Mouse (Mus musculus): ENCODE measurements around the gene Mtg1. TPM values are rescaled to one million over a fixed set of nuclear protein-coding genes. Genes with fewer than 3 reads are reported as not detected.
"Not testable (repeated sequence)": the region's sequence is repeated elsewhere in the genome, so short reads cannot be mapped to it uniquely, and the experiment has no call there.

Gene Mtg1
- polyA plus RNA-seq, 1 experiment from 2014 or later, result 27.8 TPM

DNA sequence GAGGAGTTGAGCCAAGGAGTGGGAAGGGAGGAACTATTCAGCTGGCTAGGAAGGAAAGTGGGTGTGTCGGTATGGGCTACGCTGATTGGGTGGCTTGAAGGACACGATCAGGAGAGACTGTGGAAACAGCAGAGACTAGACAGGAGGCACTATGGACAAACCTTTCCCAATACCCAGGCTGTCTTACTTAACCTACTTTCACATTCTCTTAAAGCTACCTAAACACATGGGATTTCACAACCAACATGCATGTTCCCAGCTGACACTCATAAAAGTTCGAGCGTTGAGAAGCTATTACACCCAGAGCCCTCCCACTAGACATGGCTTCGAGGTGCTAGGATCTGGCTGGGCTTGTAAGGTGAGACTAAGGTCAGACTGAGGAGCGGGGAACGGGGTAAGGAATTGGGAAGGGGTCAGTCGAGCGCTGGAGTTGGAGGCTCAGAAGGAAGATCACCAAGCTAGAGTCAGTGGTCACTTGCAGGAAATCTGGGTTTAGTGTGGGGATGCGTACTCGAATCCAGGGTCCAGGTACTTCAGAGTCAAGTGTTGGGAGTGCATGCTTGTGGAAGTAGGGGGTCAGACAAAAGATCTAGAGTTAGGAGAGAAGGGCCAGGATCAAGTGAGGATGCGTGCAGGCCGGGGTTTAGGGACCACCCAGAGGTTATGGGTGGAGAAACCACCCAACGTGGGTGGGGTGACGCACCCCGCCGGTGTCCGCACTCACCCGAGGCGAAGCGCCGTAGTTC is 21.6 kb upstream of the Mtg1 start, which contains the start of gene Paox:
TSS of gene Paox (plus strand) at position 217 of the 746 bp plus-strand sequence.
- peak; percentile 79 for ATAC-seq (replicated peaks; ENCODE audit: insufficient number of reproducible peaks, insufficient read depth, low FRiP score, low read depth)
- peak within 1 kb of the TSS; percentile 90 for H3K27ac ChIP-seq
- H3K9me3 ChIP-seq (replicated peaks), result no peaks in the 10 kb centered on the region
- H3K4me1 ChIP-seq (replicated peaks), result 0 out of 2 replicates have a peak, but pooled peaks cover 3% of the 10 kb centered on the region
- no peaks in the 10 kb centered on the region for H3K27me3 ChIP-seq
- peaks cover 21% of the 10 kb centered on the region for H3K36me3 ChIP-seq
- peak within 1 kb of the TSS; percentile 71 for H3K4me2 ChIP-seq
- H3K4me3 ChIP-seq, result peak within 1 kb of the TSS; percentile 77
- WGBS, result 2% methylated on average over 23 of the region's 23 CpGs
- H3K9ac ChIP-seq, result peak within 1 kb of the TSS; percentile 78

DNA sequence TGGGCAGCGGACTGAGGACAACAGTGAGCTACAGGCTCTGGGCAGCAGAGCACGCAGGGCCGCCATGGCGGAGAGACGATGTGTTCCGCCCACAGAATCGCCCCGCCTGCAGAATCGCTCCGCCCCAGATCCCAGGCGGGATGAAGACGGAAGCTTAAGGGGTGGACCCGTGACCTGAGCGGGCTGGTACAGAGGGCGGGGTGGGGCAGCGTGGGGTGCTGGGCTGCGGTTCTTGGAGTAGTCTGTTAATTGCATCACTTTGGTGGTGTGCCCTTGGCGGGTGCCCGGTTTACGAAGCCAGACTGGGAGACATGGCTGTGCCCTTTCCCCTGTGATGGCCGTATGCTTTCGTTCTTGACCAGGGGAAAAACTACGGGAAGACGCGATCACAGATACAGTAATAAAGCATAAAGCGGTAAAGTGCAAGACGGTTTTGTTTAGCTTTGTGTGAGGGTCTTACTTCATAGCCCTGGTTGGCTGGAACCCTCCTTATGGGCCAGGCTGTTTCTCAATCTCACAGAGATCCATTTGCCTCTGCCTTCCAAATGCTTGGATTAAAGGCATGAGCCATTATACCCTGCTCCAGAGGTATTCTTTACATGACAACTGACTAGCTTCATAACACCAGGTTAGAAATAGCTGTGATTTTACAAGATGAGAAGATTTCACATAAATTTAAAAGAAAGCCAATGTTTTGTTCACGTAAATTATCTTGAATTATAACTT is 20.9 kb upstream of the Mtg1 start, which contains the start of gene Echs1:
TSS of gene Echs1 (minus strand) at position 148 of the 726 bp plus-strand sequence.
- peak; percentile 94 for ATAC-seq (replicated peaks; ENCODE audit: insufficient number of reproducible peaks, insufficient read depth, low FRiP score, low read depth)
- H3K4me2 ChIP-seq, result peak within 1 kb of the TSS; percentile 71
- 3% methylated on average over 28 of the region's 28 CpGs for WGBS
- H3K9me3 ChIP-seq (replicated peaks), result no peaks in the 10 kb centered on the region
- peak within 1 kb of the TSS; percentile 78 for H3K9ac ChIP-seq
- H3K36me3 ChIP-seq, result peaks cover 14% of the 10 kb centered on the region
- H3K4me1 ChIP-seq (replicated peaks), result 0 out of 2 replicates have a peak, but pooled peaks cover 3% of the 10 kb centered on the region
- no peaks in the 10 kb centered on the region for H3K27me3 ChIP-seq
- H3K27ac ChIP-seq, result peak within 1 kb of the TSS; percentile 90
- peak within 1 kb of the TSS; percentile 77 for H3K4me3 ChIP-seq

DNA sequence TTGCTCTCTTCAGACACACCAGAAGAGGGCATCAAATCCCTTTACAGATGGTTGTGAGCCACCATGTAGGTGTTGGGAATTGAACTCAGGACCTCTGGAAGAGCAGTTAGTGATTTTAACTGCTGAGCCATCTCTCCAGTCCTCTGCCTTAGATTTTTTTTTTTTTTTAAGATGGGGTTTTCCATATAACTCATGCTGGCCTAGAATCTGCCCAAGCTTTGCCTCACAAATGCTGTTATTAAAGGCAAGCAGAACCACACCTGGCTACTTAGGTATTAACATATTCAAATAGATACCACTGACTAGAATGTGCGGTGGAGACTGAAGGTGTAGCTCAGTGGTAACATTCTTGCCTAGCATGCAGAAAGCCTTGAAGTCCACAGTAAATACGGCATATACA is 16.9 kb upstream of the Mtg1 start:
- no peak overlapping the region for H3K4me3 ChIP-seq
- no peak for ATAC-seq (replicated peaks; ENCODE audit: insufficient number of reproducible peaks, insufficient read depth, low FRiP score, low read depth)
- H3K9ac ChIP-seq, result no peak overlapping the region
- H3K4me2 ChIP-seq, result no peak overlapping the region
- no peak overlapping the region for H3K27ac ChIP-seq
- H3K9me3 ChIP-seq (replicated peaks), result no peaks in the 10 kb centered on the region
- no peaks in the 10 kb centered on the region for H3K36me3 ChIP-seq
- peaks cover 4% of the 10 kb centered on the region for H3K4me1 ChIP-seq (replicated peaks)
- 88% methylated on average over 2 of the region's 2 CpGs for WGBS
- no peaks in the 10 kb centered on the region for H3K27me3 ChIP-seq

DNA sequence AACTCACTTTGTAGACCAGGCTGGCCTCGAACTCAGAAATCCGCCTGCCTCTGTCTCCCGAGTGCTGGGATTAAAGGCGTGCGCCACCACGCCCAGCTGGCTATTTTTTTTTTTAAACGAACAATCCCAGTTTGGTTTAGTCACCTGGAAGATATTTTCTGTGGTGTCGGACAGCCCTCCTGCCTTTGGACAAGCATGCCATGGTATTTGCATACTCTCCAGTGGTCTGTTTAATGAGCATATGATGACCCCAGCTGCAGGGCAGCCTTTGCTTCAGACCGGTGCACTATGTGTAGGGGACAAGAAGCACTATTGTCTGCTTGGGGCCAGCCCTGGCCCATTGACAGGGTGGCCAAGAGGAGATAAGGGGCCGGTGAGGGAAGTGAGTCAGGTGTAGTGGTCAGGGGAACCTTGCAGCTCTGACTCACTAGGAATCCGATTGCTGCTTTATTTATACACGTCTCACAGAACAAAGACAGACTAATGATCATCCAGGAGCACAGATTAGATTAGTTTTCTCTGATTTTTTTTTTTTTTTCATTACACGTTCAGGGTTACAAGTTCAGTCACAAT is 15.9 kb upstream of the Mtg1 start:
- no peak overlapping the region for H3K27ac ChIP-seq
- H3K4me2 ChIP-seq, result no peak overlapping the region
- H3K9ac ChIP-seq, result no peak overlapping the region
- peaks cover 8% of the 10 kb centered on the region for H3K4me1 ChIP-seq (replicated peaks)
- ATAC-seq (replicated peaks; ENCODE audit: insufficient number of reproducible peaks, insufficient read depth, low FRiP score, low read depth), result no peak
- no peak overlapping the region for H3K4me3 ChIP-seq
- H3K36me3 ChIP-seq, result no peaks in the 10 kb centered on the region
- 64% methylated on average over 13 of the region's 13 CpGs for WGBS
- no peaks in the 10 kb centered on the region for H3K9me3 ChIP-seq (replicated peaks)
- no peaks in the 10 kb centered on the region for H3K27me3 ChIP-seq

DNA sequence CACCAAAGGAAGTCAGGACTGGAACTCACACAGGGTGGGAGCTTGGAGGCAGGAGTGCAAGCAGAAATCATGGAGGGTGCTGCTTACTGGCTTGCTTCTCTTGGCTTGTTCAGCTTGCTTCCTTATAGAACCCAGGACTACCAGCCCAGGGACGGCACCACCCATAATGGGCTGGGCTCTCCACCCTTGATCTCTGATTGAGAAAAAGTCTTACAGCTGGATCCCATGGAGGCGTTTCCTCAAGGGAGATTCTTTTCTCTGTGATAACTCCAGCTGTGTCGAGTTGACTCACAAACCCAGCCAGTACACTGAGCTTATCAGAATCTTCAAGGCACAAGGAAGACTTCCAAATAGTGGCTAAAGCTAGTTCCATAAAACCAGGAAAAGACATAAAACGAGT is 14.6 kb upstream of the Mtg1 start:
- Histone ChIP-seq H3K9ac (no peak overlapping the region), H3K9me3 (replicated peaks) (no peaks in the 10 kb centered on the region), H3K36me3 (no peaks in the 10 kb centered on the region), H3K4me1 (replicated peaks) (peaks cover 8% of the 10 kb centered on the region), H3K27me3 (no peaks in the 10 kb centered on the region), H3K4me3 (no peak overlapping the region), H3K27ac (peak overlapping the region; percentile 4; the same call in 1 of the 2 replicates), H3K4me2 (no peak overlapping the region)
- 27% methylated on average over 4 of the region's 4 CpGs for WGBS
- no peak for ATAC-seq (replicated peaks; ENCODE audit: insufficient number of reproducible peaks, insufficient read depth, low FRiP score, low read depth)

DNA sequence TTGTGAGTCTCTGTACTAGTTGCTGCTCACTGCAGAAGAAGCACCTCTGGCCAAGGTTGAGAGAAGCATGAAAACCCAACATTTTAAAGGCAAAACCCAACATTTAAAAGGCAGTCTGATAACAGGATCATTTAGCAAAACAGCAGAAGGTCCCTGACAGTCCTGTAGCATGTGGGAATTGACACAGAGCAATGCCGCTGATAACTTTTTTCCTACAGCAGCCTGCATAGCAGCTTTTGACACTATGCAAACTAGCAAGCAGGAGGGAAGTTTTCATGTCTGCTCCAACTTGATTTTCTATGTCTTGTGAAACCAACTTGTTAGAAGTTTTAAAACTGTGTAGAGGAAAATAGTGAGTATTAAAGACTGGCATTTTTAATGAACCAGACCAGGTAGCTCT is 13.0 kb upstream of the Mtg1 start:
- Histone ChIP-seq H3K4me3 (no peak overlapping the region), H3K9me3 (replicated peaks) (no peaks in the 10 kb centered on the region), H3K4me1 (replicated peaks) (peaks cover 8% of the 10 kb centered on the region), H3K36me3 (peaks cover under 1% of the 10 kb centered on the region; the same call in 1 of the 2 replicates), H3K4me2 (no peak overlapping the region), H3K27me3 (no peaks in the 10 kb centered on the region), H3K27ac (no peak overlapping the region), H3K9ac (no peak overlapping the region)
- WGBS, result 84% methylated on average over 1 of the region's 1 CpGs
- ATAC-seq (replicated peaks; ENCODE audit: insufficient number of reproducible peaks, insufficient read depth, low FRiP score, low read depth), result no peak

DNA sequence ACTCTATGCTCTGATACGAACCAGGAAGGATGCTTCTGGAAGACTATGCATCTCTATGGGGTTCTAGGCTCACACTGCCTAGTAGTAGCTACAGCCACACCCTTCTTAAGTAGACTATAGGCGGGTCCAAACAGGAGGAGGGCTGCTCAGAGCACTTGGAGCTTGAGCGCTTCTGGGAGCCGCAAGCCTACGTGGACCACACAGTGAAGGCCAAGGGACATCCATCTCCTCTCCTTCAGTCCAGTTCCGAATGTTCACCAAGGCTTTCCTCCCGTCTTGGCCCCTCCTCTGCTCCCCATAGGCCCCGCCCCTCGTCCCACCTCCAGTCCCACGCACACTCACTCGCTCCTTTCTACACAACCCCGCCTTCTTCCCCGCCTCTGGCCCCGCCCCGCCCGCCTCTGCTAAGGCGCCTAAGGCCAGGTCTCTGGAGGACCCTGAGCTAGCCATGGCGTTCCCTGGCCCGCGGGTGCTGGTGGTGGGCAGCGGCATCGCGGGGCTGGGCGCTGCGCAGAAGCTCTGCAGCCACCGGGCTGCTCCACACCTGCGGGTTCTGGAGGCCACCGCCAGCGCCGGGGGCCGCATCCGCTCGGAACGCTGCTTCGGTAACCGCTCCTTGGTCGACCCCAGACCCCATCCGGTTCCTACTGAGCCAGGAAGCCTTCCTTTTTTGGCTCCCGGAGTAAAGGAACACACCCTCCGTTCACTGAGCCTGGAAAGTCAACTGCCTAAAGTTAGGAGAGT is 11.9 kb upstream of the Mtg1 start:
- ATAC-seq (replicated peaks; ENCODE audit: insufficient number of reproducible peaks, insufficient read depth, low FRiP score, low read depth), result peak; percentile 98
- Histone ChIP-seq H3K4me2 (peak overlapping the region; percentile 94), H3K9me3 (replicated peaks) (no peaks in the 10 kb centered on the region)

DNA sequence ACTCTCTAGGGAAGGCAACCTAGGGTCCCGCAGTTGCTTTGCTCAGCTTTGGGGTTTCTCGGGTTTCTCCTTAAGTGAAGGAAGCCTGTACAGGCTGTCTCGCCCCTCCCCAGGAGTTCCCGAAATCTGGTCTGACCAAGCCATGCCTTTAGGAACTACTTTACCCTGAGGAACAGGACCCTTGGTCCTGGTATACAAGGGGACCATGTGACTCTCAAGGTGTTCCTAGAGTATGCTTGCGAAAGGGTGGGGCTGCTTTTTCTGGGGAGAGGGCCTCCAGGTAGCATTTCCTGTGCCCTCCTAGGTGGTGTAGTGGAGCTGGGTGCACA is 11.4 kb upstream of the Mtg1 start:
- no peaks in the 10 kb centered on the region for H3K27me3 ChIP-seq
- peak overlapping the region; percentile 89 for H3K9ac ChIP-seq
- H3K36me3 ChIP-seq, result peaks cover 9% of the 10 kb centered on the region
- H3K4me2 ChIP-seq, result peak overlapping the region; percentile 94
- peak overlapping the region; percentile 94 for H3K4me3 ChIP-seq
- 5% methylated on average over 5 of the region's 5 CpGs for WGBS
- no peak for ATAC-seq (replicated peaks; ENCODE audit: insufficient number of reproducible peaks, insufficient read depth, low FRiP score, low read depth)
- peak overlapping the region; percentile 57; the same call in 1 of the 2 replicates for H3K27ac ChIP-seq
- H3K4me1 ChIP-seq (replicated peaks), result peaks cover 8% of the 10 kb centered on the region
- no peaks in the 10 kb centered on the region for H3K9me3 ChIP-seq (replicated peaks)

More for the DNA sequence above, 11.9 kb upstream of the Mtg1 start:
- H3K4me3 ChIP-seq, result peak overlapping the region; percentile 94
- peak overlapping the region; percentile 89 for H3K9ac ChIP-seq
- WGBS, result under 1% methylated on average over 40 of the region's 40 CpGs
- no peaks in the 10 kb centered on the region for H3K27me3 ChIP-seq
- peaks cover 8% of the 10 kb centered on the region for H3K4me1 ChIP-seq (replicated peaks)
- H3K36me3 ChIP-seq, result peaks cover 9% of the 10 kb centered on the region
- H3K27ac ChIP-seq, result peak overlapping the region; percentile 57; the same call in 1 of the 2 replicates

DNA sequence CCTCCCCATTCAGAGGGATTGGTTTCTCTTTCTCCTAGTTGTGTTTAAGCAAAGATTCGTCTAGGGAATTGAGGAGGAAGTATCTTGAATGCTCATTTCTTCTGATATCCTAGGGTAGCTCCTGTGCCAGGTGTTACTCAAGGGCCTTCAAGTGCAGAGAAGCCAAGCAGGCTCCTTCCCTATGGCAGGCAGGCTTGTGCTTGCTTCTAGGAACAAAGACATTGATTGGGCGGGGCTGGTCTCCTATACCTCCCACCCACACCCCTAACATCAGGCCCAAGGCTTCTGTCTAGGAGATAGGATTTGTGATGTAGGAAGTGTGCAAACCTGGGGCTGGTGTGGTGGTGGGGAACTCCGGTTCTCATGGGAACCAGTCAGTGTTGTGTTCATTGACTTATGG is 10.4 kb upstream of the Mtg1 start:
- no peak for ATAC-seq (replicated peaks; ENCODE audit: insufficient number of reproducible peaks, insufficient read depth, low FRiP score, low read depth)
- H3K9me3 ChIP-seq (replicated peaks), result no peaks in the 10 kb centered on the region

DNA sequence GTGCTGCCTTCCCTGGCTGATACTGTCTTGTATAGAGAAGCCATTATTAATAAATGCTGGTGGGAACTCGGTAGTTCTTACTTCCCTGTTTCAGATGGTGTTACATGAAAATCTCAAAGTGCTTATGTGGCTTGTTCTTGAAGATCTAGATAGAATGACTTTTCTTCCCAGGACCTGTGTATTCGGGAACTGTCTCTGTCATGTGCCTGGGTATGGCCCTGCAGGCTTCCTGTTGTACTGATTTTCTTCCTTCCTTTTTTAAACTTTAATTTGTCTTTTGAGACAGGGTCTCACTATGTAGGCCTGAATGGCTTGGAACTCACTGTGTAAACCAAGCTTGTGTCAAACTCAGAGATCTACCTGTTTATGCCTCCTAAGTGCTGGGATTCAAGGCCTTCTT is 9.5 kb upstream of the Mtg1 start:
- Histone ChIP-seq H3K4me1 (replicated peaks) (peaks cover 8% of the 10 kb centered on the region), H3K27ac (no peak overlapping the region)

More for the DNA sequence above, 10.4 kb upstream of the Mtg1 start:
- Histone ChIP-seq H3K9ac (no peak overlapping the region), H3K4me1 (replicated peaks) (peaks cover 8% of the 10 kb centered on the region), H3K27ac (no peak overlapping the region), H3K4me3 (no peak overlapping the region), H3K36me3 (peaks cover 9% of the 10 kb centered on the region), H3K27me3 (no peaks in the 10 kb centered on the region), H3K4me2 (0 out of 2 replicates have a peak overlapping the region, but pooled peaks have one; percentile 13)
- WGBS, result 86% methylated on average over 3 of the region's 3 CpGs

DNA sequence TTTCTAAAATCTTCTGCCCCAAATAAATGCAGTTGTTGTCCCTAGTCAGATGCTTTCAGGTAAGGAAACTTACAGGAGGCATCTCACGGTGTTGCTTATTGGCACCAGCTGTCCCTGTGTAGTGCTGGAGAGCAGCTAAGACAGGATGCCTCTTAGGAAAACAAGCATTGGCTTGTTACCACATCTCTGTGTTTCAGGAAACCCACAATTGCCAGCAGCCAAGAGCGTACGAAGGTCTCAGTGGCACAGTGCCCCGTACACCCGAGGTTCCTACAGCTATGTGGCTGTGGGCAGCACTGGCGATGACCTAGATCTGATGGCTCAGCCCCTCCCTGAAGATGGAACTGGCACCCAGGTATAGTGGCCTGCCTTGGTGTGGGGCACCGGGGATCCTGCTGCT is 5.2 kb upstream of the Mtg1 start:
- H3K9ac ChIP-seq; H3K9me3 ChIP-seq (replicated peaks); H3K4me1 ChIP-seq (replicated peaks); H3K27me3 ChIP-seq; H3K4me2 ChIP-seq; H3K27ac ChIP-seq; H3K4me3 ChIP-seq; ATAC-seq (replicated peaks; ENCODE audit: insufficient number of reproducible peaks, insufficient read depth, low FRiP score, low read depth); H3K36me3 ChIP-seq: not testable (repeated sequence)
- WGBS, result 90% methylated on average over 7 of the region's 7 CpGs

More for the DNA sequence above, 9.5 kb upstream of the Mtg1 start:
- 79% methylated on average over 2 of the region's 2 CpGs for WGBS
- peaks cover 9% of the 10 kb centered on the region for H3K36me3 ChIP-seq
- H3K4me2 ChIP-seq, result no peak overlapping the region
- no peaks in the 10 kb centered on the region for H3K9me3 ChIP-seq (replicated peaks)
- no peaks in the 10 kb centered on the region for H3K27me3 ChIP-seq
- no peak for ATAC-seq (replicated peaks; ENCODE audit: insufficient number of reproducible peaks, insufficient read depth, low FRiP score, low read depth)
- H3K9ac ChIP-seq, result no peak overlapping the region
- no peak overlapping the region for H3K4me3 ChIP-seq

Measured in heart, embryonic 15.5 days (tissue).